In genomic region chr14:45309646-45310045, GRCm38 (mm10) we compare ENCODE assay signal across 14 mouse cellular contexts. TPM values are rescaled to one million over a fixed set of nuclear protein-coding genes. Genes with fewer than 3 reads are reported as not detected.
DNase-seq lines count a peak whose midpoint lies in the region; ATAC-seq lines count a peak whose summit lies in the region.
"Had no signal": no experiment of that assay in that cellular context is flagged by ENCODE, and none has a peak within 500 bp of the region (broad histone marks: within the 10 kb centered on the region; RNA-seq: fewer than 3 reads in every experiment).

No protein-coding gene starts in this region.

- H3K4me2 ChIP-seq in kidney, embryonic 15.5 days, result no peak overlapping the region
- no peak overlapping the region for H3K4me2 ChIP-seq in forebrain, embryonic 16.5 days (ENCODE audit: low read length)
- H3K4me2 ChIP-seq: heart, embryonic 15.5 days; neural tube, embryonic 13.5 days had no signal

- 90% methylated on average over 13 of the region's 13 CpGs for WGBS in kidney, embryonic 15.5 days
- 84% methylated on average over 13 of the region's 13 CpGs for WGBS in forebrain, embryonic 16.5 days

- ATAC-seq in kidney, embryonic 15.5 days (replicated peaks; ENCODE audit: low FRiP score), result no peak; the same call in 1 of the 2 replicates
- ATAC-seq in forebrain, embryonic 16.5 days, result no peak
- ATAC-seq: inflammation-experienced regulatory T-cells, adult 6 months had no signal

- no peaks in the 10 kb centered on the region for H3K9me3 ChIP-seq in kidney, embryonic 15.5 days (replicated peaks)
- no peaks in the 10 kb centered on the region for H3K9me3 ChIP-seq in forebrain, embryonic 16.5 days (ENCODE audit: control insufficient read depth, low read length)
- H3K9me3 ChIP-seq: heart, embryonic 15.5 days; limb, embryonic 10.5 days; neural tube, embryonic 13.5 days had no signal

- no peak overlapping the region for H3K4me3 ChIP-seq in kidney, embryonic 15.5 days (replicated peaks)
- no peak overlapping the region for H3K4me3 ChIP-seq in forebrain, embryonic 16.5 days (replicated peaks; ENCODE audit: low read length)
- H3K4me3 ChIP-seq: erythroblast, embryonic 14.5 days; heart, embryonic 15.5 days; limb, embryonic 10.5 days; neural tube, embryonic 13.5 days had no signal

- H3K36me3 ChIP-seq in kidney, embryonic 15.5 days, result peaks cover 4% of the 10 kb centered on the region; the same call in 1 of the 2 replicates
- peaks cover 4% of the 10 kb centered on the region for H3K36me3 ChIP-seq in forebrain, embryonic 16.5 days (ENCODE audit: control insufficient read depth, insufficient read depth)
- H3K36me3 ChIP-seq: heart, embryonic 15.5 days; limb, embryonic 10.5 days; neural tube, embryonic 13.5 days had no signal

- no peak overlapping the region for H3K9ac ChIP-seq in kidney, embryonic 15.5 days
- H3K9ac ChIP-seq in forebrain, embryonic 16.5 days (replicated peaks; ENCODE audit: low read depth, low read length), result no peak overlapping the region
- H3K9ac ChIP-seq: heart, embryonic 15.5 days; neural tube, embryonic 13.5 days had no signal

- no peak overlapping the region for H3K27ac ChIP-seq in kidney, embryonic 15.5 days
- H3K27ac ChIP-seq in forebrain, embryonic 16.5 days (ENCODE audit: low read length), result no peak overlapping the region
- H3K27ac ChIP-seq: heart, embryonic 15.5 days; limb, embryonic 10.5 days; neural tube, embryonic 13.5 days had no signal

- no peaks in the 10 kb centered on the region for H3K27me3 ChIP-seq in kidney, embryonic 15.5 days
- H3K27me3 ChIP-seq in forebrain, embryonic 16.5 days (replicated peaks; ENCODE audit: control insufficient read depth, insufficient read depth, low read length), result no peaks in the 10 kb centered on the region
- H3K27me3 ChIP-seq: heart, embryonic 15.5 days; neural tube, embryonic 13.5 days had no signal

- DNase-seq in cerebellum, adult 11 months, result peak; percentile 28
- DNase-seq in cerebellum, postnatal 4 days (ENCODE audit: low spot score in 2 of 2), result no peak
- DNase-seq in kidney, postnatal 14 days, result peak; percentile 27
- DNase-seq in right cerebral cortex, postnatal 4 days, result peak; percentile 31
- DNase-seq in right cerebral cortex, adult 2 months (ENCODE audit: low spot score in 2 of 2), result no peak
- peak; percentile 63 for DNase-seq in testis, postnatal 10 days (ENCODE audit: low spot score)
- DNase-seq: layer of hippocampus, adult 9-11 months had no signal

- peaks cover 2% of the 10 kb centered on the region; the same call in 1 of the 2 replicates for H3K4me1 ChIP-seq in kidney, embryonic 15.5 days
- H3K4me1 ChIP-seq in forebrain, embryonic 16.5 days (replicated peaks; ENCODE audit: control insufficient read depth, insufficient read depth, low read length), result no peaks in the 10 kb centered on the region
- H3K4me1 ChIP-seq: limb, embryonic 10.5 days; neural tube, embryonic 13.5 days had no signal

RNA-seq across cellular contexts. Expression of gene Ero1l, which starts 8.9 kb away (rescaled TPM):
- polyA plus RNA-seq in kidney, embryonic 15.5 days (2015; fragmentation: Nextera tagmentation; extraction: Ambion mirVana), result 30.0 and 33.5 TPM in 2 replicates
- 19.3 and 21.1 TPM in 2 replicates for polyA plus RNA-seq in forebrain, embryonic 16.5 days (2015; fragmentation: Nextera tagmentation; extraction: Ambion mirVana)

RNA-seq across cellular contexts. Expression of gene Psmc6, which starts 19.9 kb away (rescaled TPM):
- polyA plus RNA-seq in kidney, embryonic 15.5 days (2015; fragmentation: Nextera tagmentation; extraction: Ambion mirVana), result 153 and 164 TPM in 2 replicates
- 163 and 178 TPM in 2 replicates for polyA plus RNA-seq in forebrain, embryonic 16.5 days (2015; fragmentation: Nextera tagmentation; extraction: Ambion mirVana)

RNA-seq across cellular contexts. Expression of gene Styx, which starts 41.2 kb away (rescaled TPM):
- 57.0 and 69.9 TPM in 2 replicates for polyA plus RNA-seq in kidney, embryonic 15.5 days (2015; fragmentation: Nextera tagmentation; extraction: Ambion mirVana)
- 59.2 and 64.2 TPM in 2 replicates for polyA plus RNA-seq in forebrain, embryonic 16.5 days (2015; fragmentation: Nextera tagmentation; extraction: Ambion mirVana)

Comparison
In these comparisons a context has a peak if more than half of its experiments do, and no peak if none do; other contexts are left out.
1. DNase-seq: peak in cerebellum, adult 11 months (single experiment), kidney, postnatal 14 days (single experiment), right cerebral cortex, postnatal 4 days (single experiment) and testis, postnatal 10 days (single experiment); none in cerebellum, postnatal 4 days (0 of 2) and right cerebral cortex, adult 2 months (0 of 2).